Mouse (Mus musculus) gastrocnemius, adult 2 months (tissue): ENCODE results near the gene Ccdc116. TPM values are rescaled to one million over a fixed set of nuclear protein-coding genes. Genes with fewer than 3 reads are reported as not detected.

ENCODE experiments used
- DNase-seq: peaks from one replicate; pipeline ENCODE4 v3.0.0; 2022
- H3K27ac ChIP-seq: fragments of 200-600 bp; 2 replicates; pipeline ENCODE4 v1.8.1; 2022; ENCODE audit warnings: mild to moderate bottlenecking
- H3K4me3 ChIP-seq: fragments of 200-600 bp; 2 replicates; pipeline ENCODE4 v1.8.1; 2022; ENCODE audit warnings: mild to moderate bottlenecking, moderate library complexity
- CTCF ChIP-seq: fragments of 200-600 bp; IDR thresholded peaks from 2 replicates; pipeline ENCODE4 v1.8.1; 2022; ENCODE audit warnings: antibody characterized with exemption, mild to moderate bottlenecking, moderate library complexity
- intact Hi-C: fragments of 180-260 bp; cut with DNase I; formaldehyde crosslinking; loops from one replicate; pipeline ENCODE4 v1.15.1; 2025
- total RNA-seq, 2 experiments: library from RNA; stranded (reverse); gene quantifications; 2 replicates each; pipeline ENCODE4 v1.2.3; 2021

Gene Ccdc116
- total RNA-seq, 2 experiments from 2014 or later = 0.11 TPM; not detected in 1

DNA sequence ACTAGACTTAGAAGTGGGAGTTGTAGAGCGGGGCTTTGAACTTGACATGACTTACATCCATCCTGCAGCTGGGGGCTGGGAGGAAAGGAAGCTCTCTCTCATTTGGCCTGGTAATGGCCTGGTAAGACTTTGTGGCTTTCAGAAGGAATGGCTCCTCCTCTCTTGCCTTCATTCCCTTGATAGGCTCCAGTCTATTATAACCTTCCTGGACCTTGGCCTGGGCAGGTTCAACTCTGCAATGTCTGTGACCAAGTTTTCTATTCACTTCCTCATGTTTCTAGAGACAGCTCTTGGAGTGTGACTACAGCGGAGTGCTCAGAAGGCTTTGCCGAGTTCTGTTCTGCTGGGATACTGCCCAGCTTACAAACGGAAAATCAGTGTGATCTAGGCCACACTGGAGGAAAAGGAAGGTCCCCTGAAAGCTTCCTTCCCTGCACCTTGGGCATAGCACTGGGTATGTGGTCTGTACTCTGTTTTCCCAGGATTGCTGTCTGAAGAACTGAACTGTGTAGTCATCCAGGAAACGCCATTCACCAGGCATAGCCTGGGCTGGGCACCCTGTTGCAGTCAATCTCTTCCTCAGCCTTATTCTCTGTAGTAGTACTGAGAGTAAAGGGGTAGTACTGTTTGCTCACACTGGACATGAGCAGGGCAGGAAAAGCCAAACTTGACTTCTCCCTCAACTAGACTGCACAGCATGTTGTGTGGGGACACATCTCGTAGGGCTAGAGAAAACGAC is 3.7 kb upstream of the Ccdc116 start:
- no peak for DNase-seq
- Histone ChIP-seq H3K27ac (no peak overlapping the region), H3K4me3 (no peak overlapping the region)
- intact Hi-C loops = no loop called here
- TF ChIP-seq CTCF = no peak

DNA sequence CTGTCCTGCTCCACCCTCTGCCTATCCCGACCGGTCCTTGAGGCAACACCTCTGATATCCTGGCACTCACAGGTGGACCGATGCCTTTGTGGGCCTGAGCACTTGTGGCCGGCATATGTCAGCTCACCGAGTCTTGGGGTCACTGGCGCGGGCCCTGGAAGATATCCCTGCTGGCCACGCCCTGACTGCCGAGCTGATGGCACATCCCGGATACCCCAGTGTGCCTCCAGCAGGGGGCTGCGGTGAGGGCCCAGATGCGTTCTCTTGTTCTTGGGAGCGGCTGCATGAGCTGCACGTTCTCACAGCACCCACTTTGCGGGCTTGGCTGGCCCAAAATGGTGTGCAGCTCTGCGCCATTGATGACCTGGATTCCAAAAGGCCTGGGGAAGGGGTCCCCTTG is 1.1 kb upstream of the Ccdc116 start:
- no peak for DNase-seq
- Histone ChIP-seq H3K27ac (no peak overlapping the region), H3K4me3 (no peak overlapping the region)
- TF ChIP-seq CTCF = 0 out of 2 replicates have a peak, but pooled peaks have one; percentile 4
- intact Hi-C loops = loop anchor here (5.0 kb wide), 1 partner anchor 59 kb away; the partner anchor contains the start of gene Rimbp3

DNA sequence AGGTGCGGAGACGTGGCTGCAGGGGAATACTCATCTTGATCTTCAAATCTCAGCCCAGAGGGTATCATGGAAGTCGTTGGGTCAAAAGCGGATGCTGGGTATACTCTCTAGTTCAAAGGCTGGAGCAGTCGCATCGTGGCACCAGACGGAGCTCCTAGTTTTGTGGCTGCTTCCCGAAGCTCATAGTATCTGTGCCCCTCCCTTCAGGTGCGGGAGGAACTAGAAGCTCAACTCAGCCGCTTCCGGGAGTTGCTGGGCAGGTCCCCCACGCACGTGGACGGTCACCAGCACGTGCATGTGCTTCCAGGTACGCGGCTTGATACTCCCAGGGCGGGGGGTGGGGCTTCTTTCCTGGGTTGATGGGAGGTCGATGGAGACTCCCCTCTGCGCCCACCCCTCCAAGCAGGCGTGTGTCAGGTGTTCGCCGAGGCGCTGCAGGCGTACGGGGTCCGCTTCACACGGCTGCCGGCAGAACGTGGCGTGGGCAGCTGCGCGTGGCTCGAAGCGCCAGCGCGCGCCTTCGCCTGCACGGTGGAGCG is 431 bp upstream of the Ccdc116 start:
- no peak overlapping the region; the same call in 1 of the 2 replicates for H3K27ac ChIP-seq
- intact Hi-C loops = loop anchor here (5.0 kb wide), 1 partner anchor 60 kb away; the partner anchor contains the start of gene Rimbp3
- DNase-seq = no peak
- TF ChIP-seq CTCF = no peak
- peak overlapping the region; percentile 82 for H3K4me3 ChIP-seq

DNA sequence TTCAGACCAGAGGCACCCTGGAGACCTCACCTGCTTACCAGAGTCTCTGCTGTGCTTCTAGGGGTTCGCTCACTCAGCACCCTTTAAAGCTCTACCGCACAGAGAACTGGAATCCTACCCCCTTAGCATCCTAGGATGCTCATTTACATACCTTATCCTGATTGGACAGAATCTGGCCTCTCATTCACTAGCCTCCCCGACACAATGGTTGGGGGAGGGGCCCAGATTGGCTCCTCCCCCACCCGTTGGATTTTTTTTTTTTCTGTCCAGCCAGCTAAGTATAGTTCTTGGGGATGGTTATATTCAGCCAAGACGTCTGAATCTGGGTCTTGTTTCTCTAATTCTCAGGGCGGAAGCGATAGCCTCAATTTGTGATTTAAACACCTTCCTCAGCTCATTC is 2.7 kb downstream of the Ccdc116 start, which contains the start of gene Ydjc:
Ydjc (plus strand) TSS at position 283 of the 400 bp plus-strand sequence.
- no peak for DNase-seq
- TF ChIP-seq CTCF = no peak

DNA sequence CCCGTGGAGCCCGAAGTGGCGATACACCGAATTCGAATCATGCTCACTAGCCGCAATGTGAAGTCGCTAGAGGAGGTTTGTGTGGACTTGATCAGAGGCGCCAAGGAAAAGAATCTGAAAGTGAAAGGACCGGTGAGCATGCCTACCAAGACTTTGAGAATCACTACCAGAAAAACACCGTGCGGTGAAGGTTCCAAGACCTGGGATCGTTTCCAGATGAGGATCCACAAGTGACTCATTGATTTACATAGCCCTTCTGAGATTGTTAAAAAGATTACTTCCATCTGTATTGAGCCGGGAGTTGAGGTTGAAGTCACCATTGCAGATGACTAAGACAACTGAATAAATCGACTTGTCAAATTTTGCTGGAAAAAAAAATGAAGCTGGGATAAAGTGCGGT is 9.7 kb downstream of the Ccdc116 start:
- Histone ChIP-seq H3K27ac (no peak overlapping the region), H3K4me3 (no peak overlapping the region)
- intact Hi-C loops = no loop called here

More for the DNA sequence above, 2.7 kb downstream of the Ccdc116 start, which contains the start of gene Ydjc:
- Histone ChIP-seq H3K4me3 (no peak within 1 kb of the TSS), H3K27ac (no peak within 1 kb of the TSS)
- intact Hi-C loops = no loop called here

DNA sequence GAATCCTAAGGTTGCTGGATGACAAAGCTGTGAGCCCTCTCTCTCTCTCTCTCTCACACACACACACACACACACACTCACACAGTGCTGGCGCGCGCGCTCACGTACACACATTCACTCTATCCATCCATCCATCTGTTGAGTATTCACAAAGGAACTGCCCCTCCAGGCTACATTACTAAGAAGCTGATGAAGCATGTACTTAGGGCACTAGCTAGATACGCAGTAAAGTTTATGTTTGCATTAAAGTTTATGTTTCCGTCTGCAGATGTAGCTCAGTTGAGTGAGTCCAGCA is 14.2 kb downstream of the Ccdc116 start:
- TF ChIP-seq CTCF = no peak
- no peak for DNase-seq
- Histone ChIP-seq H3K27ac (peak overlapping the region; percentile 75; the same call in 1 of the 2 replicates), H3K4me3 (peak overlapping the region; percentile 98)
- intact Hi-C loops = loop anchor here (5.0 kb wide), 2 partner anchors 74 to 144 kb away; partner anchors contain the start of genes Rimbp3 and Tmem191c

More for the DNA sequence above, 9.7 kb downstream of the Ccdc116 start:
- no peak for DNase-seq
- TF ChIP-seq CTCF = no peak

DNA sequence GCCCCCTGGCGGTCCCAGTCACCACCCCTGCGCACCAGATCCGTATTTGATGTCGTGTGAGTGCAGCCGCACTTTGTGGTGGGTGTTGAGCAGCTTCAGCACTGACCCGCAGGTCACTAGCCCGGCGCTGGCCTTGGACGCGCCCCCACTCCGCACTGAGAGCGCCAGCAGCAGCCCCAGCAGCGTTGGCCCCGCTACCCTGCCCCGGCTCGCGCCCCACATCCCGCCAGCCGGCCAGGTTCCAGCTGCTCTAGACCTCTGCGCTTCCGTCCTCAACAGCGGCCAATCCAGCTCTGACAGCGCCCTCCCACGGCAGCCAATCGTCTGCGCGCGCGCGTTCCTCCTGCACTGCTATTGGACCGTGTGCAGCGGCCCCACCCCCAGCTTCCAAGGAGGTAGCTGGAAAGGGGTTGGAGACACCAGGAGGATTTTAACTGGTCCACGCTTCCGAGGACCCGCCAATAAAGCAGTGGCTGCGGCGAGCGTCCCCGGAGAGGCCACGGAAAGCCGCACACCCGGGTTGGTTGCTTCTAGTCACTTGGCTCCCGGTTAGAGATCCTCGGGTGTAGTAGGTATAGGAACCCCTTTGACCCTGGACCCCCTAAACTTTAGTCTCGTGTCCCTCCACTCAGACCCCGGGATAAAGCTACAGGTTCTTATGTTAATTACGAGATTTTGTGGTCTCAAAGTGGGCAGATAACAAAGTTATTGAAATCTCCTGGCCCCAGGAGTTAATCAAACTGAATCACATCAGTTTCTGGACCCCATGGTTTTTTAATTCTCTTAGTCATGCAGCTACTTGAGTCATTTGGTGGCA is 14.7 kb downstream of the Ccdc116 start, which contains the start of gene Sdf2l1:
Sdf2l1 (minus strand) TSS at position 295 of the 817 bp plus-strand sequence.
- peak; percentile 98 for DNase-seq
- Histone ChIP-seq H3K27ac (peak within 1 kb of the TSS; percentile 79), H3K4me3 (peak within 1 kb of the TSS; percentile 98)
- TF ChIP-seq CTCF = peak; percentile 46; the same call in 1 of the 2 replicates
- intact Hi-C loops = loop anchor here (5.0 kb wide), 2 partner anchors 75 to 145 kb away; partner anchors contain the start of genes Rimbp3 and Tmem191c

DNA sequence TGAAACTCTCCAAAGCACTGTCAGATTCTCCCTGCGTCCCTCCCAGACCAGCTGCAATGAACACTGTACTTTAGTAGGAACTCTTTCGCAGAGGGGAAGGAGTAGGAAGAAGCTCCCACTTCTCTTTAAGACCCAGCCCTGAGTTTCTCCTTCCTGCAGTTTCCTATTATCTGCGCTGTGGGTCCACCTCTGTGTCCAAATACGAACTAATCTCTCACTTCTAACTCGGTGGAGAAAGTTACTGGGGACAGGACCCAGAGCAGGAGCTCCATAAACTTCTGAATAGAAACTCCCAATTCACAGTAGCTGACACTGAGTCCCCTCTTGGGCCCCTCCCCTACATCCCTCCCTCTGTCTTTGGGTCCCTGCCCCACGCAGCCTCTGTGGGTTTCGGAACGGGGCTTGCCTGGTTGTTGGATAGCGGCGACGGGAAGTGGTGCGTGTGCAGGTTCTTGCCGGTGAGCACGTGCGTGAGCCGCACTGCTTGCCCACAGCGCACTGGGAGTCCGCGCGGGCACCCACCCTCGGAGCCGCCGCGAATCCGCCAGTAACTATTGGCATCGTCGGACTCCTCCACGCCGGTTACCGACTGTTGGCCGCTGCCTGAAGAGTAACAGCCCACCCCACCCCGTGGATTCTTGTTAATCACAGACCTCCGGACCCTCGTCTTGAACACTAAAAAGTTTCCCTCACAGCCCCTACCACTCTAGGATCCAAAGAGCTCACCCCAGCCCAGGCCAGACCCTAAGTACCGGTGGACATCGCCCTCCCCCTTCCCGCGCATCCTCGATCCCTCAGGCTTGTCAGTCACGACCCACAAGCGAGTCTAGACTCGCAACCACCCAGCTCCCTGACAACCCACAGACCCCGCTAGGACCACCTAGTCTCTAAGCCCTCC is 15.6 kb downstream of the Ccdc116 start:
- DNase-seq = peak; percentile 34
- TF ChIP-seq CTCF = no peak; the same call in 1 of the 2 replicates
- peak overlapping the region; percentile 98 for H3K4me3 ChIP-seq
- peak overlapping the region; percentile 79 for H3K27ac ChIP-seq
- intact Hi-C loops = loop anchor here (5.0 kb wide), 2 partner anchors 76 to 146 kb away; partner anchors contain the start of genes Rimbp3 and Tmem191c

DNA sequence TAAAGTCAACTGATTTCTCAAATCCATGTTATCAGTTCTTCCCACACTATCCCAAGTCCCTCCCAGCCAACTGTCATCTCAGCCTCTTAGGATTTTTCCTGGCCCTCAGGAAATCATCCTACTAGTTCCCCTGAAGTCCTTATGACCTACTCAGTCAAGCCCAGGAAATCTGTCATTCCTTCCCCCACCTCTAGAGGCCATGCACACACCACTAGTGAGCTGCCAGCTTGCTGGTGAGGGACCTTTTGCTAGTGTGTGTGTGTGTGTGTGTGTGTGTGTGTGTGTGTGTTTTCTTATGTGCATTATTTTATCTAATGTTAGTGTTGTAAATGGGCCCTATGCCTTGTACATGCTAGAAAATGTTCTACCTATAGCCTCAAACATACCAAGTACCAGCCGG is 19.7 kb downstream of the Ccdc116 start:
- peak; percentile 64 for TF ChIP-seq CTCF
- intact Hi-C loops = no loop called here
- Histone ChIP-seq H3K27ac (no peak overlapping the region), H3K4me3 (no peak overlapping the region)
- no peak for DNase-seq

DNA sequence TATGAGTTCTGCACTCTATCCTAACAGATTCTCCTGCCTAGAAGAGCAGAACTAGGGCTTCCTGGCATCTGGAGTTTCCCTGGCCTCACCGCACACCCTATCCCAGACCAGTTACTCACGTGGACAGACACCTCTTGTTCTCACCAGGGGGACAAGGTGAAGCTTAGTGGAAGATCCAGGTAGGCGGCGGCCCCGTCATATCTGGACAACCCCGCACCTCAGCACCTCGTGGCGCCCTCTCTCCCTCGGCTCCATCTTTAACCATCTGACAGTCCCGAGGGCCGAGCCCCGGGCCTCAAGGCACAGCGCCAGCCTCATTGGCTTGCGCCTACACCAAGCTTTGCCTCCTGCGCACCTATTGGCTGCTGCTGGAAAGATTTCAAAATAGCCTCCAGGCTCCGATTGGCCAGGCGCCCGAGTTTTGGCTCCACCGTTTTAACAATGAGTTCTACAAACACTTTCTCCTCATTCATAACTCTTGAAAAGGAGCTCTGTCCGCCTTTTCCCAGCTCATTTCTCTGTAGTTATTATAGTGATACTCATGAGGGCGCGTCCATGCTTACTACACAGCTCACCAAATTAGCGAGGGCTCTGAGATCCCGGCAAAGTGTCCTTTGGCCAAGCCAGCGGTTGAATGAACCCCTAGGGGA is 22.0 kb downstream of the Ccdc116 start, which contains the start of gene 2610318N02Rik:
2610318N02Rik (minus strand) TSS at position 297 of the 650 bp plus-strand sequence.
- peak; percentile 53 for DNase-seq
- intact Hi-C loops = no loop called here

More for the DNA sequence above, 22.0 kb downstream of the Ccdc116 start, which contains the start of gene 2610318N02Rik:
- TF ChIP-seq CTCF = no peak
- H3K27ac ChIP-seq = no peak within 1 kb of the TSS
- H3K4me3 ChIP-seq = peak within 1 kb of the TSS; percentile 54
